Comparison of ENCODE assay signal across 20 mouse cellular contexts in the genomic region with DNA sequence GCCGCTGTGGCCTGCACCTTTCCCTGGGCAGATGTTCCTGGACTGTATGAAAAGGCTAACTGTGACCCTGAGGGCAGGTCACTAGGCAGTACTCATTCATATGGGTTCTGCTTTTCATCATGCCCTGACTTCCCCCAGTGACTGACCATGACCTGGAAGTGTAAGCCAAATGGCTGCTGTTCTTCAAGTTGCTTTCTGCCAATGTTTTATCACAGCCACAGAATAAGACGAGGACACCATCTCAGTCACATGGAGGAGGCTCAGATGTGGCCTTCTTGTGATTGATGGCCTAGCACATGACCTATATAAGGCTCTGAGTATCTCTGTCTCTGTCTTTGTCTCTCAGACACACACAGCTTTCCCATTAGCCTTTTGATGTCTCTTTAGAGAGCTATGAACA. TPM values are rescaled to one million over a fixed set of nuclear protein-coding genes. Genes with fewer than 3 reads are reported as not detected.
DNase-seq lines count a peak whose midpoint lies in the region; ATAC-seq lines count a peak whose summit lies in the region.
"Had no signal": no experiment of that assay in that cellular context is flagged by ENCODE, and none has a peak within 500 bp of the region (broad histone marks: within the 10 kb centered on the region; RNA-seq: fewer than 3 reads in every experiment).

No protein-coding gene starts in this region.

- WGBS in embryonic facial prominence, embryonic 13.5 days, result 58% methylated on average over 2 of the region's 2 CpGs
- 64% methylated on average over 2 of the region's 2 CpGs for WGBS in embryonic facial prominence, embryonic 10.5 days
- WGBS in neural tube, embryonic 13.5 days, result 45% methylated on average over 2 of the region's 2 CpGs

- H3K9ac ChIP-seq in embryonic facial prominence, embryonic 13.5 days, result 0 out of 2 replicates have a peak overlapping the region, but pooled peaks have one; percentile 27
- no peak overlapping the region for H3K9ac ChIP-seq in neural tube, embryonic 13.5 days

- peak; percentile 59 for DNase-seq in adrenal gland, adult 2 months
- no peak for DNase-seq in adrenal gland, postnatal 14 days
- DNase-seq in embryonic facial prominence, embryonic 10.5 days (ENCODE audit: low spot score), result no peak
- no peak for DNase-seq in neural tube, embryonic 10.5 days (ENCODE audit: extremely low spot score, low spot score)
- DNase-seq: adrenal gland, adult 8-10 months; adrenal gland, postnatal 10 days; adrenal gland, postnatal 25 days; B cell, adult 2 months; cerebellum, adult 11 months; cerebellum, adult 11-12 months; cerebellum, adult 18-20 months; cerebellum, adult 2 months; cerebellum, adult 8-10 months had no signal

- no peak overlapping the region for H3K4me2 ChIP-seq in embryonic facial prominence, embryonic 13.5 days
- H3K4me2 ChIP-seq in neural tube, embryonic 13.5 days, result no peak overlapping the region

- H3K36me3 ChIP-seq in embryonic facial prominence, embryonic 13.5 days, result peaks cover 42% of the 10 kb centered on the region
- H3K36me3 ChIP-seq in embryonic facial prominence, embryonic 10.5 days (replicated peaks), result peaks cover 34% of the 10 kb centered on the region
- H3K36me3 ChIP-seq in neural tube, embryonic 13.5 days, result peaks cover 86% of the 10 kb centered on the region

- no peaks in the 10 kb centered on the region for H3K27me3 ChIP-seq in embryonic facial prominence, embryonic 13.5 days
- H3K27me3 ChIP-seq in embryonic facial prominence, embryonic 10.5 days (replicated peaks; ENCODE audit: low read depth, poor library complexity, severe bottlenecking), result no peaks in the 10 kb centered on the region
- H3K27me3 ChIP-seq in neural tube, embryonic 13.5 days, result no peaks in the 10 kb centered on the region
- H3K27me3 ChIP-seq: Patski had no signal

- no peaks in the 10 kb centered on the region for H3K9me3 ChIP-seq in embryonic facial prominence, embryonic 13.5 days
- H3K9me3 ChIP-seq in embryonic facial prominence, embryonic 10.5 days, result no peaks in the 10 kb centered on the region
- H3K9me3 ChIP-seq in neural tube, embryonic 13.5 days, result no peaks in the 10 kb centered on the region
- H3K9me3 ChIP-seq: G1E had no signal

- no peak overlapping the region for H3K4me3 ChIP-seq in embryonic facial prominence, embryonic 13.5 days
- H3K4me3 ChIP-seq in embryonic facial prominence, embryonic 10.5 days, result no peak overlapping the region
- H3K4me3 ChIP-seq in neural tube, embryonic 13.5 days, result no peak overlapping the region

- peaks cover 15% of the 10 kb centered on the region for H3K4me1 ChIP-seq in embryonic facial prominence, embryonic 13.5 days
- peaks cover 16% of the 10 kb centered on the region for H3K4me1 ChIP-seq in embryonic facial prominence, embryonic 10.5 days
- peaks cover 31% of the 10 kb centered on the region for H3K4me1 ChIP-seq in neural tube, embryonic 13.5 days (replicated peaks)

- H3K27ac ChIP-seq in embryonic facial prominence, embryonic 13.5 days, result no peak overlapping the region
- no peak overlapping the region for H3K27ac ChIP-seq in embryonic facial prominence, embryonic 10.5 days (replicated peaks)
- peak overlapping the region; percentile 7; the same call in 1 of the 2 replicates for H3K27ac ChIP-seq in neural tube, embryonic 13.5 days (replicated peaks)

- no peak for ATAC-seq in embryonic facial prominence, embryonic 13.5 days (ENCODE audit: insufficient number of reproducible peaks, insufficient read depth, low FRiP score, low TSS enrichment, low read depth)
- no peak for ATAC-seq in neural tube, embryonic 13.5 days (ENCODE audit: low read depth)
- ATAC-seq: activated CD4-positive, CD25-positive, alpha-beta regulatory T cell, adult 4 months; CD4-positive, CD25-positive, alpha-beta regulatory T cell, adult 4 months; Patski had no signal

RNA-seq across cellular contexts. Expression of a gene that starts 5.8 kb away (rescaled TPM):
- 10 to 100 TPM; 18.0 to 25.8 TPM for total RNA-seq in adrenal gland, adult 2 months (2021)
- 119 and 120 TPM in 2 replicates for polyA plus RNA-seq in adrenal gland, adult 2 months (2012; rRNA removed)
- total RNA-seq in adrenal gland, postnatal 14 days (2021), result 22.7 and 30.5 TPM in 2 replicates
- polyA plus RNA-seq in embryonic facial prominence, embryonic 13.5 days (2015; fragmentation: Nextera tagmentation; extraction: Ambion mirVana), result 33.8 and 34.4 TPM in 2 replicates
- 25.2 and 26.4 TPM in 2 replicates for polyA plus RNA-seq in embryonic facial prominence, embryonic 10.5 days (2016; fragmentation: Nextera tagmentation; extraction: Ambion mirVana)
- 43.1 and 43.4 TPM in 2 replicates for polyA plus RNA-seq in neural tube, embryonic 13.5 days (2015; fragmentation: Nextera tagmentation; extraction: Ambion mirVana)

RNA-seq across cellular contexts. Expression of a gene that starts 27.3 kb away (rescaled TPM):
- 10 to 100 TPM; 24.2 to 78.2 TPM for total RNA-seq in adrenal gland, adult 2 months (2021)
- 263 and 360 TPM in 2 replicates for polyA plus RNA-seq in adrenal gland, adult 2 months (2012; rRNA removed)
- 24.4 and 27.2 TPM in 2 replicates for total RNA-seq in adrenal gland, postnatal 14 days (2021)
- polyA plus RNA-seq in embryonic facial prominence, embryonic 13.5 days (2015; fragmentation: Nextera tagmentation; extraction: Ambion mirVana), result 141 and 143 TPM in 2 replicates
- 52.1 and 56.3 TPM in 2 replicates for polyA plus RNA-seq in embryonic facial prominence, embryonic 10.5 days (2016; fragmentation: Nextera tagmentation; extraction: Ambion mirVana)
- 548 and 565 TPM in 2 replicates for polyA plus RNA-seq in neural tube, embryonic 13.5 days (2015; fragmentation: Nextera tagmentation; extraction: Ambion mirVana)
- total RNA-seq: MEL had no signal
- polyA plus RNA-seq: activated CD4-positive, CD25-positive, alpha-beta regulatory T cell, adult 4 months; G1E had no signal

RNA-seq across cellular contexts. Expression of a gene that starts 51.0 kb away (rescaled TPM):
- 10 to 100 TPM; 18.1 to 33.1 TPM for total RNA-seq in adrenal gland, adult 2 months (2021)
- 24.4 and 33.4 TPM in 2 replicates for polyA plus RNA-seq in adrenal gland, adult 2 months (2012; rRNA removed)
- total RNA-seq in adrenal gland, postnatal 14 days (2021), result 53.9 and 60.2 TPM in 2 replicates
- 124 and 131 TPM in 2 replicates for polyA plus RNA-seq in embryonic facial prominence, embryonic 13.5 days (2015; fragmentation: Nextera tagmentation; extraction: Ambion mirVana)
- 262 and 280 TPM in 2 replicates for polyA plus RNA-seq in embryonic facial prominence, embryonic 10.5 days (2016; fragmentation: Nextera tagmentation; extraction: Ambion mirVana)
- polyA plus RNA-seq in neural tube, embryonic 13.5 days (2015; fragmentation: Nextera tagmentation; extraction: Ambion mirVana), result 33.5 and 40.5 TPM in 2 replicates

RNA-seq across cellular contexts. Expression of a gene that starts 54.5 kb away (rescaled TPM):
- total RNA-seq in adrenal gland, adult 2 months (2021), result 100 to 1,000 TPM in 1 of 2 experiments, 10 to 100 TPM in 1; 87.0 to 108 TPM
- 578 and 603 TPM in 2 replicates for polyA plus RNA-seq in adrenal gland, adult 2 months (2012; rRNA removed)
- 73.2 and 73.8 TPM in 2 replicates for total RNA-seq in adrenal gland, postnatal 14 days (2021)
- polyA plus RNA-seq in embryonic facial prominence, embryonic 13.5 days (2015; fragmentation: Nextera tagmentation; extraction: Ambion mirVana), result 93.2 and 93.5 TPM in 2 replicates
- polyA plus RNA-seq in embryonic facial prominence, embryonic 10.5 days (2016; fragmentation: Nextera tagmentation; extraction: Ambion mirVana), result 54.4 and 56.7 TPM in 2 replicates
- 75.6 and 76.1 TPM in 2 replicates for polyA plus RNA-seq in neural tube, embryonic 13.5 days (2015; fragmentation: Nextera tagmentation; extraction: Ambion mirVana)
